Mouse (Mus musculus) stomach, postnatal 0 days (tissue): Measurements from ENCODE around the gene Arhgap29. TPM values are rescaled to one million over a fixed set of nuclear protein-coding genes. Genes with fewer than 3 reads are reported as not detected.

Experiments used
- ATAC-seq: fragments of 200-750 bp; cut with Nextera tagmentation; 2 replicates; pipeline ENCODE4 v1.8.0; 2017; ENCODE audit not compliant: low FRiP score, low TSS enrichment
- DNase-seq: peaks from one replicate; pipeline ENCODE4 v3.0.0-alpha.2; 2016; ENCODE audit warnings: low spot score
- H3K27ac ChIP-seq: fragments of 300-500 bp; sonication (generic); replicated peaks from 2 replicates; pipeline ENCODE4 v1.5.1; 2014; ENCODE audit warnings: mild to moderate bottlenecking, control low read depth
- H3K27me3 ChIP-seq: fragments of 300-500 bp; sonication (generic); 2 replicates; pipeline ENCODE4 v1.6.1; 2014; ENCODE audit warnings: low read length; ENCODE audit not compliant: control insufficient read depth, insufficient read depth
- H3K36me3 ChIP-seq: fragments of 300-500 bp; sonication (generic); 2 replicates; pipeline ENCODE4 v1.6.1; 2014; ENCODE audit warnings: low read length, mixed read lengths; ENCODE audit not compliant: control insufficient read depth, insufficient read depth
- H3K4me1 ChIP-seq: fragments of 300-500 bp; sonication (generic); replicated peaks from 2 replicates; pipeline ENCODE4 v1.6.1; 2014; ENCODE audit warnings: antibody characterized with exemption; ENCODE audit not compliant: control insufficient read depth, insufficient read depth
- H3K4me2 ChIP-seq: fragments of 300-500 bp; sonication (generic); replicated peaks from 2 replicates; pipeline ENCODE4 v1.6.1; 2014; ENCODE audit warnings: low read depth, mild to moderate bottlenecking, control low read depth, moderate library complexity
- H3K4me3 ChIP-seq: fragments of 300-500 bp; sonication (generic); 2 replicates; pipeline ENCODE4 v1.5.1; 2014; ENCODE audit warnings: low read depth, low read length, control low read depth
- H3K9ac ChIP-seq: fragments of 300-500 bp; sonication (generic); 2 replicates; pipeline ENCODE4 v1.6.1; 2014; ENCODE audit warnings: mild to moderate bottlenecking, low read length, control low read depth, mixed read lengths
- H3K9me3 ChIP-seq: fragments of 300-500 bp; sonication (generic); 2 replicates; pipeline ENCODE4 v1.6.1; 2016; ENCODE audit warnings: low read length; ENCODE audit not compliant: control insufficient read depth
- CTCF ChIP-seq: IDR thresholded peaks from 2 replicates; pipeline ENCODE4 v1.5.1; 2016; ENCODE audit warnings: antibody characterized with exemption, low read depth, mild to moderate bottlenecking, moderate library complexity
- EP300 ChIP-seq: optimal IDR thresholded peaks from 2 replicates; pipeline ENCODE3; 2016; ENCODE audit warnings: antibody characterized with exemption
- WGBS: fragments of 180-500 bp; shearing (Covaris S2); extraction: QIAGEN DNeasy Blood & Tissue Kit; methylation state at CpG from one replicate; pipeline ENCODE4 v1.1.7; 2014; 5-methylcytosine and 5-hydroxymethylcytosine counted together
- polyA plus RNA-seq: library from polyadenylated mRNA; unstranded; fragments of >200 nt; fragmentation: Nextera tagmentation; extraction: Ambion mirVana; gene quantifications from 2 replicates; pipeline ENCODE4 v1.2.1, GENCODE M21; 2015

Gene Arhgap29
- polyA plus RNA-seq, 1 experiment from 2014 or later: 16.6 TPM

GRCm38 (mm10) chr3:121950139-121950538, 2.2 kb upstream of the Arhgap29 start:
- Histone ChIP-seq H3K4me1 (no peaks in the 10 kb centered on the region), H3K4me3 (no peak overlapping the region), H3K4me2 (no peak overlapping the region), H3K9me3 (no peaks in the 10 kb centered on the region), H3K27ac (no peak overlapping the region), H3K9ac (no peak overlapping the region), H3K27me3 (no peaks in the 10 kb centered on the region), H3K36me3 (no peaks in the 10 kb centered on the region)
- DNase-seq: peak; percentile 24
- no peak for ATAC-seq
- 44% methylated on average over 6 of the region's 6 CpGs for WGBS
- TF ChIP-seq CTCF: no peak
- no peak for TF ChIP-seq EP300

DNA sequence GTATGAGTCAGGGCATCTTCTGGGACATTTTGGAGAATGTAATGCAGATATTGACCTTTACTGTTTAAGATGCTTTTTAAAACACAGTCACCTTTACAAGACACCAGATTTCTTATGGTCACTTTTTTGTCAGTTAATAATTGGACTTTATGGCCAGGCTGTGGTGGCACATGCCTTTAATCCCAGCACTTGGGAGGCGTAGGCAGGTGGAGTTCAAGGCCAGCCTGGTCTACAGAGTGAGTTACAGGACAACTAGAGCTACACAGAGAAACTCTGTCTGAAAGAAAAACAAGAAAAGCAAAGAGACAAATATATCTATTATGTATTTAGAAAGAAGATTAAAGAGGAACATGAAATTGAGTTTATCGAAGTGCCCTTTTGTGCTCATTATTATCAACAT, 1.2 kb upstream of the Arhgap29 start:
- Histone ChIP-seq H3K27ac (no peak overlapping the region), H3K9ac (no peak overlapping the region), H3K9me3 (no peaks in the 10 kb centered on the region), H3K4me2 (no peak overlapping the region), H3K4me3 (no peak overlapping the region), H3K27me3 (no peaks in the 10 kb centered on the region), H3K4me1 (no peaks in the 10 kb centered on the region), H3K36me3 (no peaks in the 10 kb centered on the region)
- ATAC-seq (no peak), DNase-seq (no peak)
- 78% methylated on average over 2 of the region's 2 CpGs for WGBS
- TF ChIP-seq CTCF (no peak), EP300 (no peak)

- H3K9ac ChIP-seq: peak overlapping the region; percentile 85
- TF ChIP-seq EP300 (no peak), CTCF (no peak)
- 2% methylated on average over 33 of the region's 44 CpGs for WGBS
- H3K27ac ChIP-seq: peak overlapping the region; percentile 91
- DNase-seq: peak; percentile 96
- ATAC-seq: peak; percentile 98
- no peaks in the 10 kb centered on the region for H3K36me3 ChIP-seq
- H3K4me2 ChIP-seq: peak overlapping the region; percentile 77
- H3K9me3 ChIP-seq: no peaks in the 10 kb centered on the region
- H3K4me1 ChIP-seq: no peaks in the 10 kb centered on the region; the same call in 1 of the 2 replicates
- peak overlapping the region; percentile 80 for H3K4me3 ChIP-seq
- H3K27me3 ChIP-seq: no peaks in the 10 kb centered on the region
Measured at GRCm38 (mm10) chr3:121953049-121953432, 700 bp downstream of the Arhgap29 start.

- Histone ChIP-seq H3K27ac (peak overlapping the region; percentile 91), H3K9ac (peak overlapping the region; percentile 85), H3K27me3 (no peaks in the 10 kb centered on the region), H3K4me3 (peak overlapping the region; percentile 80), H3K4me2 (peak overlapping the region; percentile 77), H3K9me3 (no peaks in the 10 kb centered on the region), H3K36me3 (no peaks in the 10 kb centered on the region), H3K4me1 (no peaks in the 10 kb centered on the region; the same call in 1 of the 2 replicates)
- WGBS: under 1% methylated on average over 47 of the region's 53 CpGs
- DNase-seq (peak; percentile 49), ATAC-seq (peak; percentile 44)
- TF ChIP-seq CTCF: peak; percentile 39
- TF ChIP-seq EP300: no peak
Measured at GRCm38 (mm10) chr3:121953433-121954161, 1.3 kb downstream of the Arhgap29 start.

DNA sequence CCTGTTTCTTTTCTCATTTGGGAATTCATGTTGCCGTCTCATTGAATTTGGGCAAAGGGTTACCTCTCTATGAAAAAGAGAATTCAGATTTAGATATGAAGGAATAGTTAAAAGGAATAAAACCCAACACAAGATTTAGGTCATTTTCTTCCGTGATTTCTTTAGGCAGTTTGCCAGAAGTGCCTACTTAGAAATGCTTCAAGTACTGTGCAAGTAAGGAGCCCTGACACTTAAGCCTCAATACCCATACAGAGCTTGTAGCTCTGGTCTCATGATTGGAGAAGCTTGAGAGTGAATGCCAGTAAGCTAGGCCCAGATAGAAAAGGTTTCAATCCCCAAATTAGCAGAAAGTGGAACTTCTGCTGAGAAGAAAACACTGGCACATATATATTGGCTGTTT, 2.1 kb downstream of the Arhgap29 start:
- ATAC-seq (no peak), DNase-seq (no peak)
- peak overlapping the region; percentile 77 for H3K4me2 ChIP-seq
- no peaks in the 10 kb centered on the region for H3K9me3 ChIP-seq
- TF ChIP-seq CTCF (no peak), EP300 (no peak)
- H3K4me3 ChIP-seq: peak overlapping the region; percentile 80
- no peaks in the 10 kb centered on the region; the same call in 1 of the 2 replicates for H3K4me1 ChIP-seq
- WGBS: 38% methylated on average over 2 of the region's 2 CpGs
- no peak overlapping the region for H3K27ac ChIP-seq
- no peak overlapping the region for H3K9ac ChIP-seq
- H3K27me3 ChIP-seq: no peaks in the 10 kb centered on the region
- H3K36me3 ChIP-seq: no peaks in the 10 kb centered on the region

DNA sequence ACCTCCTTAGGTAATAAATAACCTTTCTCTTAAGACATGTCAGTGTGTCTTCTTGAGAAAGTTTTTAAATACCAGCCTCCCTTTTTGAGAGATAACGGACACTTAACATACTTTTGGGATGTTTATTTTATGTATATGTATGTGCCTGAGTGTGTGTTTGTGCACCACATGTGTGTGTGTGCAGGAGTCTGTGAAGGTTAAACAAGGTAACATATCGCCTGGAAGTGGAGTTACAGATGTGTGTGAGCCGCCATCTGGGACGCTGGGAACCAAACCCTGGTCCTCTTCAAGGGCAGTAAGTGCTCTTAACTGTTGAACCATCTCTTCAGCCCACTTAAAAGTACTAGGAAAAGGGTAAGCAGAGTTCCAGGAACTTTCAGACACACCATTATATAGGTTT, 3.2 kb downstream of the Arhgap29 start:
- Histone ChIP-seq H3K27ac (no peak overlapping the region), H3K4me2 (no peak overlapping the region), H3K4me3 (no peak overlapping the region), H3K36me3 (no peaks in the 10 kb centered on the region), H3K4me1 (no peaks in the 10 kb centered on the region; the same call in 1 of the 2 replicates), H3K9ac (no peak overlapping the region), H3K27me3 (no peaks in the 10 kb centered on the region), H3K9me3 (no peaks in the 10 kb centered on the region)
- DNase-seq (no peak), ATAC-seq (no peak)
- 88% methylated on average over 4 of the region's 4 CpGs for WGBS
- no peak for TF ChIP-seq CTCF
- TF ChIP-seq EP300: no peak
